Mouse (Mus musculus): ENCODE measurements around the gene R3hcc1l.

GRCm38 (mm10) chr19:42538911-42539310 is 20.4 kb downstream of the R3hcc1l start:
- TF ChIP-seq EP300 (IDR thresholded peaks at IDR 0.05; ENCODE audit: low read depth) (no peak), CTCF (IDR thresholded peaks at IDR 0.05; ENCODE audit: low read depth) (no peak)

All from liver, embryonic 14.5 days (tissue).